Mouse (Mus musculus) v-Abl transformed pro-B cells (cell line): ENCODE results near the gene Flad1.
"Not testable (repeated sequence)": the region's sequence is repeated elsewhere in the genome, so short reads cannot be mapped to it uniquely, and the experiment has no call there.

Experiments
- in situ Hi-C, 2 experiments: fragments of 400-800 bp; cut with MboI; formaldehyde crosslinking; loops; one replicate each; pipeline ENCODE4 v1.15.1; 2025; ENCODE audit not compliant: unreplicated experiment in 2 of 2

Flad1 gene

GRCm38 (mm10) chr3:89430171-89431159 lies 18.8 kb upstream of the Flad1 start, which contains the start of gene Pygo2:
Gene Pygo2 (plus strand): TSS chr3:89430214.
- in situ Hi-C loops = no loop called here

- in situ Hi-C loops = not testable (repeated sequence)
Observed at GRCm38 (mm10) chr3:89429021-89429420, 17.4 kb upstream of the Flad1 start.

- in situ Hi-C loops = no loop called here
Observed at GRCm38 (mm10) chr3:89425876-89426275, 14.2 kb upstream of the Flad1 start.

GRCm38 (mm10) chr3:89425141-89425525 lies 13.5 kb upstream of the Flad1 start:
- in situ Hi-C loops = no loop called here

- in situ Hi-C loops = no loop called here
Observed at GRCm38 (mm10) chr3:89424416-89425140, 12.9 kb upstream of the Flad1 start.

- in situ Hi-C loops = no loop called here
Observed at GRCm38 (mm10) chr3:89422556-89423205, 11.0 kb upstream of the Flad1 start.

- in situ Hi-C loops = no loop called here
Observed at GRCm38 (mm10) chr3:89421810-89422473, 10.3 kb upstream of the Flad1 start.

GRCm38 (mm10) chr3:89421002-89421774 lies 9.5 kb upstream of the Flad1 start:
- in situ Hi-C loops = no loop called here

- in situ Hi-C loops = no loop called here
Observed at GRCm38 (mm10) chr3:89420421-89420820, 8.8 kb upstream of the Flad1 start.

GRCm38 (mm10) chr3:89419981-89420380 lies 8.3 kb upstream of the Flad1 start:
- in situ Hi-C loops = no loop called here

- in situ Hi-C loops = no loop called here
Observed at GRCm38 (mm10) chr3:89419571-89419970, 7.9 kb upstream of the Flad1 start.

GRCm38 (mm10) chr3:89418861-89419250 lies 7.2 kb upstream of the Flad1 start:
- in situ Hi-C loops = no loop called here

- in situ Hi-C loops = no loop called here
Observed at GRCm38 (mm10) chr3:89418170-89418860, 6.6 kb upstream of the Flad1 start, which contains the start of the genes Cks1b and Shc1. Gene Cks1b (minus strand): TSS chr3:89418383. Gene Shc1 (plus strand): TSS chr3:89418443.

GRCm38 (mm10) chr3:89417840-89418169 lies 6.1 kb upstream of the Flad1 start:
- in situ Hi-C loops = no loop called here

GRCm38 (mm10) chr3:89417131-89417530 lies 5.5 kb upstream of the Flad1 start:
- in situ Hi-C loops = no loop called here

- in situ Hi-C loops = no loop called here
Observed at GRCm38 (mm10) chr3:89416158-89416557, 4.5 kb upstream of the Flad1 start.

GRCm38 (mm10) chr3:89410864-89411263 lies 806 bp downstream of the Flad1 start:
- in situ Hi-C loops = no loop called here

GRCm38 (mm10) chr3:89409701-89410100 lies 2.0 kb downstream of the Flad1 start:
- in situ Hi-C loops = no loop called here

GRCm38 (mm10) chr3:89408448-89408847 lies 3.2 kb downstream of the Flad1 start:
- in situ Hi-C loops = no loop called here
